ENCODE assay signal across 11 mouse cellular contexts in genomic region chr2:52475854-52476253, GRCm38 (mm10). TPM values are rescaled to one million over a fixed set of nuclear protein-coding genes. Genes with fewer than 3 reads are reported as not detected.
DNase-seq lines count a peak whose midpoint lies in the region.
"Had no signal": no experiment of that assay in that cellular context is flagged by ENCODE, and none has a peak within 500 bp of the region (broad histone marks: within the 10 kb centered on the region; RNA-seq: fewer than 3 reads in every experiment).

No protein-coding gene starts in this region.

- DNase-seq in brain, adult 2 months (ENCODE audit: low read depth, low spot score): peak; percentile 97
- peak; percentile 96 for DNase-seq in cerebellum, adult 11-12 months
- peak; percentile 98 for DNase-seq in cerebellum, adult 9-10 months
- peak; percentile 93 to 94 for DNase-seq in cerebellum, postnatal 25 days
- no peak for DNase-seq in left cerebral cortex, adult 8-10 months (ENCODE audit: low spot score in 2 of 2)
- no peak for DNase-seq in testis, postnatal 14 days (ENCODE audit: low spot score)
- no peak for DNase-seq in lung, adult 18-20 months
- DNase-seq: adrenal gland, postnatal 10 days; B cell, adult 2 months; gastrocnemius, postnatal 10 days; kidney, adult 2 months had no signal

RNA-seq across cellular contexts. Expression of gene Arl5a, which starts 51.2 kb away (rescaled TPM):
- 10 to 100 TPM; 50.3 to 61.0 (median 54.9) TPM for total RNA-seq in left cerebral cortex, adult 8-10 months (2022)

Comparison
In these comparisons a context has a peak if more than half of its experiments do, and no peak if none do; other contexts are left out.
1. DNase-seq: peak in brain, adult 2 months (single experiment), cerebellum, adult 11-12 months (single experiment), cerebellum, adult 9-10 months (single experiment) and cerebellum, postnatal 25 days (2 of 2); none in left cerebral cortex, adult 8-10 months (0 of 2), testis, postnatal 14 days (single experiment) and lung, adult 18-20 months (0 of 2).